Mouse (Mus musculus): ENCODE data around the gene Zp3. TPM values are rescaled to one million over a fixed set of nuclear protein-coding genes. Genes with fewer than 3 reads are reported as not detected.

The Zp3 gene
- polyA plus RNA-seq, 1 experiment from 2014 or later, result not detected

- Histone ChIP-seq H3K4me3 (ENCODE audit: low read length) (no peak overlapping the region), H3K9ac (ENCODE audit: low read depth, low read length) (no peak overlapping the region), H3K36me3 (ENCODE audit: control insufficient read depth, insufficient read depth, low read length) (no peaks in the 10 kb centered on the region), H3K27ac (ENCODE audit: low read depth, low read length) (no peak overlapping the region), H3K9me3 (ENCODE audit: control insufficient read depth, low read length) (no peaks in the 10 kb centered on the region), H3K27me3 (replicated peaks; ENCODE audit: control insufficient read depth, insufficient read depth, low read length) (no peaks in the 10 kb centered on the region), H3K4me2 (ENCODE audit: low read length) (no peak overlapping the region), H3K4me1 (ENCODE audit: control insufficient read depth, insufficient read depth, low read depth, low read length) (no peaks in the 10 kb centered on the region; the same call in 1 of the 2 replicates)
- no peak for ATAC-seq
- WGBS, result 76% methylated on average over 6 of the region's 6 CpGs
These were observed 37.2 kb upstream of the Zp3 start for GRCm38 (mm10) chr5:135942710-135943109.

GRCm38 (mm10) chr5:135945916-135946408 is 33.9 kb upstream of the Zp3 start:
- 38% methylated on average over 10 of the region's 10 CpGs for WGBS
- H3K36me3 ChIP-seq (ENCODE audit: control insufficient read depth, insufficient read depth, low read length), result no peaks in the 10 kb centered on the region

GRCm38 (mm10) chr5:135946621-135947020 is 33.3 kb upstream of the Zp3 start:
- ATAC-seq, result no peak
- Histone ChIP-seq H3K4me1 (ENCODE audit: control insufficient read depth, insufficient read depth, low read depth, low read length) (no peaks in the 10 kb centered on the region; the same call in 1 of the 2 replicates), H3K4me2 (ENCODE audit: low read length) (no peak overlapping the region), H3K36me3 (ENCODE audit: control insufficient read depth, insufficient read depth, low read length) (no peaks in the 10 kb centered on the region), H3K9me3 (ENCODE audit: control insufficient read depth, low read length) (no peaks in the 10 kb centered on the region), H3K27me3 (replicated peaks; ENCODE audit: control insufficient read depth, insufficient read depth, low read length) (no peaks in the 10 kb centered on the region), H3K4me3 (ENCODE audit: low read length) (no peak overlapping the region), H3K27ac (ENCODE audit: low read depth, low read length) (no peak overlapping the region), H3K9ac (ENCODE audit: low read depth, low read length) (no peak overlapping the region)
- 63% methylated on average over 5 of the region's 5 CpGs for whole genome bisulfite sequencing

More at GRCm38 (mm10) chr5:135945916-135946408, 33.9 kb upstream of the Zp3 start:
- Histone ChIP-seq H3K9me3 (ENCODE audit: control insufficient read depth, low read length) (no peaks in the 10 kb centered on the region), H3K4me3 (ENCODE audit: low read length) (no peak overlapping the region), H3K4me2 (ENCODE audit: low read length) (peak overlapping the region; percentile 31), H3K27ac (ENCODE audit: low read depth, low read length) (no peak overlapping the region), H3K9ac (ENCODE audit: low read depth, low read length) (0 out of 2 replicates have a peak overlapping the region, but pooled peaks have one; percentile 23), H3K4me1 (ENCODE audit: control insufficient read depth, insufficient read depth, low read depth, low read length) (no peaks in the 10 kb centered on the region; the same call in 1 of the 2 replicates), H3K27me3 (replicated peaks; ENCODE audit: control insufficient read depth, insufficient read depth, low read length) (no peaks in the 10 kb centered on the region)
- peak; percentile 54 for ATAC-seq

- H3K9ac ChIP-seq (ENCODE audit: low read depth, low read length), result no peak overlapping the region
- H3K36me3 ChIP-seq (ENCODE audit: control insufficient read depth, insufficient read depth, low read length), result no peaks in the 10 kb centered on the region
- ATAC-seq, result no peak
- no peaks in the 10 kb centered on the region for H3K9me3 ChIP-seq (ENCODE audit: control insufficient read depth, low read length)
- no peak overlapping the region for H3K4me3 ChIP-seq (ENCODE audit: low read length)
- no peak overlapping the region for H3K4me2 ChIP-seq (ENCODE audit: low read length)
- 90% methylated on average over 11 of the region's 11 CpGs for WGBS
- no peaks in the 10 kb centered on the region for H3K27me3 ChIP-seq (replicated peaks; ENCODE audit: control insufficient read depth, insufficient read depth, low read length)
- H3K27ac ChIP-seq (ENCODE audit: low read depth, low read length), result no peak overlapping the region
- H3K4me1 ChIP-seq (ENCODE audit: control insufficient read depth, insufficient read depth, low read depth, low read length), result no peaks in the 10 kb centered on the region; the same call in 1 of the 2 replicates
These were observed 29.0 kb upstream of the Zp3 start for GRCm38 (mm10) chr5:135950710-135951412.

GRCm38 (mm10) chr5:135951660-135952059 is 28.2 kb upstream of the Zp3 start:
- H3K27ac ChIP-seq (ENCODE audit: low read depth, low read length), result no peak overlapping the region
- no peaks in the 10 kb centered on the region for H3K4me1 ChIP-seq (ENCODE audit: control insufficient read depth, insufficient read depth, low read depth, low read length)
- no peaks in the 10 kb centered on the region for H3K27me3 ChIP-seq (replicated peaks; ENCODE audit: control insufficient read depth, insufficient read depth, low read length)
- no peak overlapping the region for H3K9ac ChIP-seq (ENCODE audit: low read depth, low read length)
- H3K4me2 ChIP-seq (ENCODE audit: low read length), result no peak overlapping the region
- H3K9me3 ChIP-seq (ENCODE audit: control insufficient read depth, low read length), result no peaks in the 10 kb centered on the region
- H3K4me3 ChIP-seq (ENCODE audit: low read length), result no peak overlapping the region
- 89% methylated on average over 2 of the region's 2 CpGs for WGBS
- H3K36me3 ChIP-seq (ENCODE audit: control insufficient read depth, insufficient read depth, low read length), result no peaks in the 10 kb centered on the region
- ATAC-seq, result no peak

GRCm38 (mm10) chr5:135952830-135953229 is 27.1 kb upstream of the Zp3 start:
- H3K4me2 ChIP-seq (ENCODE audit: low read length), result no peak overlapping the region
- H3K27me3 ChIP-seq (replicated peaks; ENCODE audit: control insufficient read depth, insufficient read depth, low read length), result no peaks in the 10 kb centered on the region
- H3K36me3 ChIP-seq (ENCODE audit: control insufficient read depth, insufficient read depth, low read length), result no peaks in the 10 kb centered on the region
- no peaks in the 10 kb centered on the region for H3K9me3 ChIP-seq (ENCODE audit: control insufficient read depth, low read length)
- H3K27ac ChIP-seq (ENCODE audit: low read depth, low read length), result no peak overlapping the region
- 93% methylated on average over 2 of the region's 2 CpGs for WGBS
- H3K4me1 ChIP-seq (ENCODE audit: control insufficient read depth, insufficient read depth, low read depth, low read length), result peaks cover 3% of the 10 kb centered on the region; the same call in 1 of the 2 replicates
- ATAC-seq, result no peak
- H3K9ac ChIP-seq (ENCODE audit: low read depth, low read length), result no peak overlapping the region
- no peak overlapping the region for H3K4me3 ChIP-seq (ENCODE audit: low read length)

GRCm38 (mm10) chr5:135956300-135957206 is 23.3 kb upstream of the Zp3 start:
- peak overlapping the region; percentile 58 for H3K27ac ChIP-seq (ENCODE audit: low read depth, low read length)
- no peaks in the 10 kb centered on the region for H3K36me3 ChIP-seq (ENCODE audit: control insufficient read depth, insufficient read depth, low read length)
- H3K4me1 ChIP-seq (ENCODE audit: control insufficient read depth, insufficient read depth, low read depth, low read length), result peaks cover 3% of the 10 kb centered on the region; the same call in 1 of the 2 replicates
- WGBS, result 74% methylated on average over 9 of the region's 9 CpGs
- no peaks in the 10 kb centered on the region for H3K9me3 ChIP-seq (ENCODE audit: control insufficient read depth, low read length)
- no peak for ATAC-seq
- H3K9ac ChIP-seq (ENCODE audit: low read depth, low read length), result peak overlapping the region; percentile 46; the same call in 1 of the 2 replicates
- H3K4me3 ChIP-seq (ENCODE audit: low read length), result peak overlapping the region; percentile 41
- no peaks in the 10 kb centered on the region for H3K27me3 ChIP-seq (replicated peaks; ENCODE audit: control insufficient read depth, insufficient read depth, low read length)
- peak overlapping the region; percentile 63 for H3K4me2 ChIP-seq (ENCODE audit: low read length)

GRCm38 (mm10) chr5:135957207-135957974 is 22.5 kb upstream of the Zp3 start:
- ATAC-seq, result peak; percentile 78
- 7% methylated on average over 28 of the region's 28 CpGs for WGBS

More at GRCm38 (mm10) chr5:135957207-135957974, 22.5 kb upstream of the Zp3 start:
- H3K36me3 ChIP-seq (ENCODE audit: control insufficient read depth, insufficient read depth, low read length), result no peaks in the 10 kb centered on the region
- peak overlapping the region; percentile 63 for H3K4me2 ChIP-seq (ENCODE audit: low read length)
- no peaks in the 10 kb centered on the region for H3K9me3 ChIP-seq (ENCODE audit: control insufficient read depth, low read length)
- peak overlapping the region; percentile 41 for H3K4me3 ChIP-seq (ENCODE audit: low read length)
- H3K4me1 ChIP-seq (ENCODE audit: control insufficient read depth, insufficient read depth, low read depth, low read length), result peaks cover 3% of the 10 kb centered on the region
- peak overlapping the region; percentile 84 for H3K27ac ChIP-seq (ENCODE audit: low read depth, low read length)
- no peaks in the 10 kb centered on the region for H3K27me3 ChIP-seq (replicated peaks; ENCODE audit: control insufficient read depth, insufficient read depth, low read length)
- H3K9ac ChIP-seq (ENCODE audit: low read depth, low read length), result peak overlapping the region; percentile 57
